Mouse (Mus musculus): ENCODE data around the gene Wapl.

DNA sequence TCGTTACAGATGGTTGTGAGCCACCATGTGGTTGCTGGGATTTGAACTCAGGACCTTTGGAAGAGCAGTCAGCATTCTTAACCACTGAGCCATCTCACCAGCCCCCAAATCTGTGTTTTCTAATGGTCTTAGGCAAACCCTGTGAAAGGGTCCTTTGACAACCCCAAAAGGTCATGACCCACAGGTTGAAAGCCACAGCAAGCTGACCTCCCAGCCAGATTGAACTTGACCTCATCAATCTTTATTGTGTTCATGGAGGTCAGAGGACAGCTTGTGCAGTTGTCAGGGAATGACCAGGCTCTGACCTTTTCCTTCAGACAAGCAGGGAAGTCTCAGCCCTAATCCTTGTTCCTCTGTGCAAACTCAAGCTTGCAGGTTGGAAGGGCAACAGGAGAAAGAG lies 10.3 kb upstream of the Wapl start:
- TF ChIP-seq POLR2A (IDR thresholded peaks at IDR 0.05; ENCODE audit: borderline replicate concordance, extremely low read depth, low read depth, low read length) (no peak), CTCF (IDR thresholded peaks at IDR 0.05; ENCODE audit: insufficient read depth, low read length) (no peak)
